Mouse (Mus musculus): ENCODE measurements around the gene Pnmt.
A peak's percentile ranks its signal among the peaks of the same experiment; 100 is the strongest.

Gene Pnmt

GRCm38 (mm10) chr11:98384721-98385637, 1.3 kb upstream of the Pnmt start:
- DNase-seq: no peak

GRCm38 (mm10) chr11:98386596-98386995, 346 bp downstream of the Pnmt start:
- DNase-seq: no peak

GRCm38 (mm10) chr11:98387056-98387577, 867 bp downstream of the Pnmt start:
- DNase-seq: no peak

DNA sequence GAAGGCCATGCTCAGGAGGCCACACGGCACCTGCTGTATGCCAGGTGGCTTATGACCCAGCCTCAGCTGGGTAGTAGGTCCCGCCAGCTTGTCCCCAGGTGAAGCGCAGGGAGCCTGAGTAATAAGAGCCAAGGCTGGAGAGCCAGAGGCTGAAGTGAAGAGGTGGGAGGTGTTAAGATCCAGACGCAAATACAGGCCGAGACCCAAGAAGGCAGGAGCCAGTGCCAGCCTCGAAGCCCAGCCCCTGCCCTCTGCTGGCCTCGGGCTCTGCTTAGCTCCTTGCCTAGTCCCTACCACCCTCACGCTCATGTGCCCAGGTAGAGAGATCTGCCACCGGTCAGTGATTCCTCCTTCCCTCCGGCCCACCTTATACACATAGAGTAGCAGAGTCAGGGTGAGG, 2.0 kb downstream of the Pnmt start:
- no peak for DNase-seq

DNA sequence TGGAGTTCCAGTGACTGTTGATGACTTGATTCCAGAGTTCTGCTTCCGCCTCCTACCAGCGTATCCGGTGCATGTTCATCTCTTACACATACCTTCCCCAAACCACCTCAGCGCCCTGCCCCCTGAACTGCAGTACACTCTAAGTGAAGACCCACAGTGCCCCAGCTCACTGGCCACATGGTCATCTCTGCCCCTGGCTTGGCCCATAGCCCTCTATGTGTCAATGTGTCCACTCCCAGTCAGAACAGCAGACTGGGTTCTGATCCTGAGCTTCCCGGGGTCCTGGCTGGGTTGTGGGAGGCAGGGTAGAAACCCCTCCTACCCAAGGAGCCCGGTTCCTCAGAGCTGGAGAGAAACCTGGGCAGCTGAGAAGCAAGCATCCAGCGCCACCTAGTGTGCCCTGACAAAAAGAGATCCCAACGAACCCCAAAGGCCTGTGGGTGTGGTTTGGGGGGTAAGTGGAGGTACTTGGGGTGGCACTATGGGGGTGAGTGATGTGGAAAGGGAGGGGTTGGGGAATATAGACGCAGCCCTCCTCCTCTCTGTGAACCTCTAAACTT, 3.1 kb downstream of the Pnmt start:
- peak; percentile 79 for DNase-seq

DNA sequence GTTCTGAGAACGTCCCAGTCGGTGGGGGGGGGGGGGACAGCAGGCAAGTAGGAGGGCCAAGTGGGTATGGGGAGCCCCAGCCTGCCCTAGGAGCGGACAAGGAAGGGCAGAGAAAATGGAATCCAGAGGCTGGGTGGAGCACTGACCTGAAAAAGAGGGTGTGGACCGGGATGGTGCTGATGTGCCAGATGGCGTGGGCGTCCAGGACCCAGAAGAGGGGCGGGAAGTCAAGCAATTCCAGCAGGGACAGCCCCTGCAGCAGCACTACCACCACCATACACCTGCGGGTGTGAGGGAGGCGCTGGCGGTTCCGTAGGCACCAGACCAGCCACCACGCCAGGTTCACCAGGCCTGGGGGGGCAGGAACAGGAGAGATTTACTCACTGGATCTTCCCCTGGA, 3.9 kb downstream of the Pnmt start:
- no peak for DNase-seq

DNA sequence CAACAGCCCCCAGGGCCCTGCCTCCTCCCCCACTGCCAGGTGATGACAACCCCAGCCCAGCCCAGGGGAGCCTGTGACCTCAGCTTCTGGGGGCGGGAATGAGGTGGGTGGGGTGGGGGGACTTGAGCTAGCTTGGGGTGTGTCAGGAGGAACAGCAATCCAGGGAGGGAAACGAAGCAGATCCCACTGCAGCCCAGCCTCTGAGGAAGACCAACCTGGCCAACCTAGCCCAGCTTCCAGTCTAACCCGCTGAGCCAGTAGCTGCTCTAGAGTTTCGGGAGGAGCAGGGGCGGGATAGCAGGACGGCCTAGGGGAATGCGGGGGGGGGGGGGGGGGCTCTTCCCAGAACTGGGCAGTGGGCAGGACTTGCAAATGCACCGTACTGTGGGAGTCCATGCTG, 5.8 kb downstream of the Pnmt start:
- no peak for DNase-seq

- no peak for DNase-seq
These were observed 6.4 kb downstream of the Pnmt start for GRCm38 (mm10) chr11:98392645-98393044.

- peak; percentile 67 for DNase-seq
These were observed 7.1 kb downstream of the Pnmt start for GRCm38 (mm10) chr11:98393317-98393716.

DNA sequence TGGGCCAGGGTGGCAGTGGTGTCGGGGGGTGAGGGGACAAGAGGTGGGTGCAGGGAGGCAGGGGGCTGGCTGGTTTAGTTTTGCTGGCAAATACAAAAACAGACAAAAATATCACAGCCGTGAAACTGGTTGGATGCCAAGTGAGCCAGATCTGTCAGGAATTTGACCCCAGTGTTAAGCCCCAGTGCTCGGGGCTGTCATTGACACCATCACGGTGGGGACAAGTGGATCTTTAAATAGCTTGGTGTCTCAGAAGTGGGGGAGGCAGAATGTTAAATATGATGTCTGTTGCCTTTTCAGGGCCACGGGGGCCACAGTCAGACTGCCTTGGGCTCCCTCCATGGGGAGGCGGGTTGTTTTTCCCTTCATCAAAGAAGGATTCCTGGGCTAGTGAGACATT, 8.1 kb downstream of the Pnmt start:
- peak; percentile 47 for DNase-seq

DNA sequence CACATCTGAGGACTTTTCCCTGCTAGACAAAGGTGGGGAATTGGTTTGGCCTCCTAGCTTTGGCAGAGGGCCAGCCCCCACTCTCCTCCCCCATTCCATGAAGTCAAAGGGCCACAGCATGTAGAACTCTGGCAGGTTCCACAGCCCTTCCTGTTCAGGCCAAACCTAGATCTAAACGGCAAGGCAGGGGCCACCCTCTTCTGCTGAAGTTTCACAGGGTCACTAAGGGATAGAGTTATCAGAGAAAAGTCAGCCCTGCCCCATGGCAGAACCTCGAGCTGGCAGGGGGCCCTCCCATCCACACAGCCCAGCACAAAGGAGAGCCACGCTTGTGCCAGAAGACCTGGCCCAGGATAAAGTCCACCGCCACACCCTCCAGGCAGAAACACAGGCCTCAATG, 8.8 kb downstream of the Pnmt start:
- DNase-seq: peak; percentile 81

- no peak for DNase-seq
These were observed 11.7 kb downstream of the Pnmt start for GRCm38 (mm10) chr11:98397946-98398345.

GRCm38 (mm10) chr11:98400161-98400726, 14.0 kb downstream of the Pnmt start, which contains the start of gene Pgap3:
Gene Pgap3, minus strand, starts transcription at chr11:98400490.
- DNase-seq: peak; percentile 95

- DNase-seq: peak; percentile 64
These were observed 14.6 kb downstream of the Pnmt start for GRCm38 (mm10) chr11:98400816-98401215.

DNA sequence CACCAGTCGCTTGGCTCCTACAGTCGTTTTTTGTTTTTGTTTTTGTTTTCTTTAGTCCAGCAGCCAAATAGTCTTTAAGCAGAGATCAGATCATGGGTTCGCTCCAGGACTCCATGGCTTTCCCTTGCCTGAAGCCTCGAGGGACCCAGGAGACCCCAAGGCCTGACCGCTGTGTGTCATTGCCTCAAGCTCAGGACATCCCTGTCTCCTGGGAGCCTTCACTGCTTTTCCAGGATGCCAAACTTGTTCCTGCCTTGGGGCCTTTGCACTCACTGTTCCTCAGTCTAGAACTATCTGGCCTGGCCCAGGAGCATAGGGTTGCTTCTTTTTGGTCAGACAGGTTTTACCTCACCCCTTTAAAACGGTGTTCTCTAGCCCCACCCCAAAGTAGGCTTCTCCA, 20.4 kb downstream of the Pnmt start:
- peak; percentile 48 for DNase-seq

GRCm38 (mm10) chr11:98408872-98409271, 22.6 kb downstream of the Pnmt start:
- peak; percentile 86 for DNase-seq

- peak; percentile 82 for DNase-seq
These were observed 23.1 kb downstream of the Pnmt start for GRCm38 (mm10) chr11:98409341-98409822.

GRCm38 (mm10) chr11:98412273-98412796, 26.1 kb downstream of the Pnmt start, which contains the start of gene Erbb2:
Gene Erbb2, plus strand, starts transcription at chr11:98412470.
- DNase-seq: peak; percentile 94

- peak; percentile 75 for DNase-seq
These were observed 26.6 kb downstream of the Pnmt start for GRCm38 (mm10) chr11:98412797-98413301.

DNA sequence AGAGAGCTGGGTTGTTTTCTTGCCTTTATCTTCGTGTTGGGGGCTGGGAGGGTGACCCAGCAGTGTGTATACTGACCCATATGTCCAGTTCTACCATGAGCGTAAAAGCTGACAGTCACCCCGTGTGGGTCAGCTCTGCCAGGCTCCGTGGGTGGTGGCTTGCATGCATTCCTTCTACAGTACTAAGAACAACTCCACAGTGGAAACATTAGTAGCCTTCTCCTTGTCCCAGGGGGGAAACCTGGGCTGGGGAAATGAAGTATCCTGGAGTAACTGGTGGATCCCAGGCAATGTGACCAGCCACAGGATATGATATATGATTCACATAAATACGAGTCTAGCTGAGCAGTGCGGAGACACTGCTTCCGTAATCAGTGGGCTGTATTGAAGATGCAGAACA, 27.5 kb downstream of the Pnmt start:
- DNase-seq: no peak

GRCm38 (mm10) chr11:98414162-98414561, 27.9 kb downstream of the Pnmt start:
- DNase-seq: no peak

DNA sequence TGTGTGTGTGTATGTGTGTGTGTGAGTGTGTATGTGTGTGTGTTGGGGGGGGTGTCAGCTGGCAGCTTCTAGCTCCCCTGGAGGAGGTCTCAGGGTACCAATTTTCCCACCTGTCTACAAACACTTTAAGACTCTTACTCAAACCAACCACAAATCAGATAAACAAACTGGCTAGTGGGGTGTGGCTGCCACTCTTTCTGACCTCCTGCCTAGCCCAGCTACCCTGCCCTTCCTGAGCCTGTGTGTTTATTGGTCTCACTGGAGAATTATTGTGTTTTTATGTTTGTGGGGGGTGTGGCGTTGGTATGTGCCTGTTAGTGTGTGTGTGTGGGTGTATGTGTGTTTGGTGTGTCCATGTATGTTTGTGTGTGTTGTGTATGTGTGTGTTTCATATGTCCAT, 30.8 kb downstream of the Pnmt start:
- no peak for DNase-seq

DNA sequence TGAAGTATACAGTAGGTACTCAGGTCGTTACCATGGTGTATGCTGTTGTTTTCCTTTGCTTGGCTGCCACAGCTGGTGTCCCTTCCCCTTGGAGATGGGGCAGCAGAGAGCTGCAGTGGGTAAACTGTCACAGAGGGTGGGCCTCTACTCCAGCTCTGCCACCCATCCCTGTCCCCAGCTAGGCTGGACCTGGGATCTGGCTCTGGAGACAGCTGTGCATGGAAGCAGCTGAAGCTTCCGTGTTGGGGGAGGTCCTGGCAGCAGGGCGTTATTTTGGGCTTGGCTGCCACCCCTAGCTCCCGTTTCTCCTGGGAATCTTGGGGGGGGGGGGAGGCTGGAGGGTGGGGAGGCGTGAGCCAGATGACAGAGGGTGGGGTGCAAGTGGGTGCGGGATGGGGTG, 32.0 kb downstream of the Pnmt start:
- DNase-seq: no peak
